Mouse (Mus musculus): ENCODE results near the gene Serinc2. TPM values are rescaled to one million over a fixed set of nuclear protein-coding genes. Genes with fewer than 3 reads are reported as not detected.

The Serinc2 gene
- polyA plus RNA-seq, 1 experiment from 2014 or later, result 34.0 TPM

GRCm38 (mm10) chr4:130222179-130222578 lies 56.8 kb downstream of the Serinc2 start, which contains the start of gene Gm853:
Gene Gm853 (minus strand): TSS chr4:130222401.
- no peak within 1 kb of the TSS for H3K9ac ChIP-seq
- H3K27ac ChIP-seq, result no peak within 1 kb of the TSS
- no peaks in the 10 kb centered on the region for H3K27me3 ChIP-seq (replicated peaks)
- H3K4me3 ChIP-seq (replicated peaks), result no peak within 1 kb of the TSS
- H3K36me3 ChIP-seq, result no peaks in the 10 kb centered on the region
- no peaks in the 10 kb centered on the region for H3K9me3 ChIP-seq
- ATAC-seq (ENCODE audit: insufficient read depth, low FRiP score, low read depth), result no peak
- H3K4me2 ChIP-seq, result no peak within 1 kb of the TSS
- WGBS, result 60% methylated on average over 4 of the region's 4 CpGs
- no peaks in the 10 kb centered on the region for H3K4me1 ChIP-seq

GRCm38 (mm10) chr4:130220176-130220575 lies 58.8 kb downstream of the Serinc2 start:
- no peaks in the 10 kb centered on the region for H3K9me3 ChIP-seq
- H3K36me3 ChIP-seq, result no peaks in the 10 kb centered on the region
- no peak overlapping the region for H3K9ac ChIP-seq
- H3K27me3 ChIP-seq (replicated peaks), result no peaks in the 10 kb centered on the region
- 82% methylated on average over 9 of the region's 9 CpGs for WGBS
- H3K4me1 ChIP-seq, result no peaks in the 10 kb centered on the region
- no peak overlapping the region for H3K4me2 ChIP-seq
- ATAC-seq (ENCODE audit: insufficient read depth, low FRiP score, low read depth), result no peak
- no peak overlapping the region for H3K4me3 ChIP-seq (replicated peaks)
- no peak overlapping the region for H3K27ac ChIP-seq

DNA sequence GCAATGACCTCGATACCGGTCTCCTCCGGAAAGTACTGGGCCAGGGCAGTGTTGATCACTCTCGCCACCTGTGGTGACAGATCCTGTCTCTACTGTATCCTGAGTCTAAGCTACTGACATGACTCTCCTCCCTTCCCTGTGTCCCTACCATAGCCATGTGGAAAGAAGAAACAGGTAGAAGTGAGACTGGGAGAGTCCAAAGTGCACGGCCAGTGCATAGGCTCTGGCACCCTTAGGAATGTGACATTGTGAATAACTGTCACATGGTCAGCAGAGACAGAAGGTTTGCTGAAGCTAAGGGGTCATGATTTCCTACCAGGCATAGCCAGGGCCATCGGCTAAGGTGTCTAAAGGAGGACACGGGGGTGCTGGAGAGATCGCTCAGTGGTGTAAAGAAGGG lies 63.6 kb downstream of the Serinc2 start:
- Histone ChIP-seq H3K4me2 (no peak overlapping the region), H3K4me3 (replicated peaks) (no peak overlapping the region), H3K9me3 (no peaks in the 10 kb centered on the region), H3K9ac (no peak overlapping the region), H3K27me3 (replicated peaks) (no peaks in the 10 kb centered on the region), H3K27ac (no peak overlapping the region), H3K36me3 (no peaks in the 10 kb centered on the region), H3K4me1 (no peaks in the 10 kb centered on the region)
- WGBS, result 84% methylated on average over 8 of the region's 8 CpGs
- no peak for ATAC-seq (ENCODE audit: insufficient read depth, low FRiP score, low read depth)

GRCm38 (mm10) chr4:130213857-130214256 lies 65.1 kb downstream of the Serinc2 start:
- H3K27me3 ChIP-seq (replicated peaks), result no peaks in the 10 kb centered on the region
- no peak overlapping the region for H3K4me3 ChIP-seq (replicated peaks)
- no peak overlapping the region for H3K4me2 ChIP-seq
- 67% methylated on average over 10 of the region's 10 CpGs for WGBS
- no peak overlapping the region for H3K9ac ChIP-seq
- no peak for ATAC-seq (ENCODE audit: insufficient read depth, low FRiP score, low read depth)
- H3K4me1 ChIP-seq, result no peaks in the 10 kb centered on the region
- no peaks in the 10 kb centered on the region for H3K9me3 ChIP-seq
- no peak overlapping the region for H3K27ac ChIP-seq
- H3K36me3 ChIP-seq, result no peaks in the 10 kb centered on the region

DNA sequence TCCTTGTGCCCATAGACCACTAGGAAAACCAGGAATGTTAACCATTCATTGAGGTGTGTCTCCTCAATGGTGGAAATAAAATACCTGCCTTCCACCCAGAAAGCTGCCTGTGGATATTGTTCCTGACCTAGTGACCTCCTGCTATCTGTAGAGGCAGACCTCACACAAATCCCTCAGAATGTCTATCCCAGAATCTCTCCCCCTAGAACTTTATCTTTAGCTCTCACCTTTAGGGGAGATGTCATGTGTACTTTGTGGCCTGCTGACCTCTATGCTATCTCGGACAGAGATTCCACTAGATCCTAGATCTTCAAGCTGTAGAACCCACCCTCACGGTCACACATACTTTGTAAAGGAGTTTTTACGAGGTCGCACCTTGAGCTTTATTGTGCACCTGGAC lies 65.8 kb downstream of the Serinc2 start:
- no peaks in the 10 kb centered on the region for H3K27me3 ChIP-seq (replicated peaks)
- WGBS, result 71% methylated on average over 4 of the region's 4 CpGs
- H3K27ac ChIP-seq, result no peak overlapping the region
- H3K4me1 ChIP-seq, result no peaks in the 10 kb centered on the region
- no peak overlapping the region for H3K9ac ChIP-seq
- ATAC-seq (ENCODE audit: insufficient read depth, low FRiP score, low read depth), result no peak
- H3K36me3 ChIP-seq, result no peaks in the 10 kb centered on the region
- no peak overlapping the region for H3K4me2 ChIP-seq
- H3K4me3 ChIP-seq (replicated peaks), result no peak overlapping the region
- H3K9me3 ChIP-seq, result no peaks in the 10 kb centered on the region

- no peak overlapping the region for H3K9ac ChIP-seq
- no peaks in the 10 kb centered on the region for H3K4me1 ChIP-seq
- H3K9me3 ChIP-seq, result no peaks in the 10 kb centered on the region
- H3K4me2 ChIP-seq, result no peak overlapping the region
- 71% methylated on average over 7 of the region's 7 CpGs for WGBS
- ATAC-seq (ENCODE audit: insufficient read depth, low FRiP score, low read depth), result no peak
- H3K4me3 ChIP-seq (replicated peaks), result no peak overlapping the region
- no peak overlapping the region for H3K27ac ChIP-seq
- H3K27me3 ChIP-seq (replicated peaks), result no peaks in the 10 kb centered on the region
- no peaks in the 10 kb centered on the region for H3K36me3 ChIP-seq
Measured at GRCm38 (mm10) chr4:130212421-130212820, 66.6 kb downstream of the Serinc2 start.

- no peak for ATAC-seq (ENCODE audit: insufficient read depth, low FRiP score, low read depth)
- H3K27ac ChIP-seq, result no peak overlapping the region
- no peaks in the 10 kb centered on the region for H3K36me3 ChIP-seq
- H3K4me2 ChIP-seq, result no peak overlapping the region
- no peaks in the 10 kb centered on the region for H3K9me3 ChIP-seq
- 89% methylated on average over 2 of the region's 2 CpGs for WGBS
- no peaks in the 10 kb centered on the region for H3K27me3 ChIP-seq (replicated peaks)
- no peaks in the 10 kb centered on the region for H3K4me1 ChIP-seq
- H3K4me3 ChIP-seq (replicated peaks), result no peak overlapping the region
- H3K9ac ChIP-seq, result no peak overlapping the region
Measured at GRCm38 (mm10) chr4:130211870-130212269, 67.1 kb downstream of the Serinc2 start.

Other genes with a start within 250 kb of the Serinc2 start
- 91.5 and 93.3 TPM in 2 replicates for gene Col16a1, start 231.4 kb downstream of the Serinc2 start, polyA plus RNA-seq (2015; fragmentation: Nextera tagmentation; extraction: Ambion mirVana)
- 61.0 and 62.4 TPM in 2 replicates for gene Pef1, start 176.6 kb downstream of the Serinc2 start, polyA plus RNA-seq (2015; fragmentation: Nextera tagmentation; extraction: Ambion mirVana)
- 0.23 and 0.42 TPM in 2 replicates for gene Hcrtr1, start 139.8 kb downstream of the Serinc2 start, polyA plus RNA-seq (2015; fragmentation: Nextera tagmentation; extraction: Ambion mirVana)
- 63.1 and 64.4 TPM in 2 replicates for gene Tinagl1, start 104.1 kb downstream of the Serinc2 start, polyA plus RNA-seq (2015; fragmentation: Nextera tagmentation; extraction: Ambion mirVana)
- not detected in 2 replicates for gene Gm853, start 56.8 kb downstream of the Serinc2 start, polyA plus RNA-seq (2015; fragmentation: Nextera tagmentation; extraction: Ambion mirVana)
- 7.4 and 7.7 TPM in 2 replicates for gene Fabp3, start 29.4 kb upstream of the Serinc2 start, polyA plus RNA-seq (2015; fragmentation: Nextera tagmentation; extraction: Ambion mirVana)
- 0.57 TPM in 1 of 2 replicates, not detected in the other for gene Gm10570, start 29.5 kb upstream of the Serinc2 start, polyA plus RNA-seq (2015; fragmentation: Nextera tagmentation; extraction: Ambion mirVana)
- gene Zcchc17, start 80.7 kb upstream of the Serinc2 start, polyA plus RNA-seq (2015; fragmentation: Nextera tagmentation; extraction: Ambion mirVana), result 59.9 and 64.9 TPM in 2 replicates
- gene Snrnp40, start 80.9 kb upstream of the Serinc2 start, polyA plus RNA-seq (2015; fragmentation: Nextera tagmentation; extraction: Ambion mirVana), result 129 and 135 TPM in 2 replicates

Measured in stomach, embryonic 15.5 days (tissue).